Mouse (Mus musculus): ENCODE data around the gene Aaed1. TPM values are rescaled to one million over a fixed set of nuclear protein-coding genes. Genes with fewer than 3 reads are reported as not detected.

Aaed1 gene
- polyA plus RNA-seq, 1 experiment from 2014 or later: 20.9 TPM

Other genes with a start within 250 kb of the Aaed1 start
- not detected in 2 replicates for gene Hsd17b3, start 223.5 kb downstream of the Aaed1 start, polyA plus RNA-seq (2015; fragmentation: Nextera tagmentation; extraction: Ambion mirVana)
- gene Slc35d2, start 183.3 kb downstream of the Aaed1 start, polyA plus RNA-seq (2015; fragmentation: Nextera tagmentation; extraction: Ambion mirVana): 2.5 and 2.6 TPM in 2 replicates
- 4.6 and 6.0 TPM in 2 replicates for gene Zfp367, start 159.5 kb downstream of the Aaed1 start, polyA plus RNA-seq (2015; fragmentation: Nextera tagmentation; extraction: Ambion mirVana)
- 35.0 and 37.3 TPM in 2 replicates for gene Habp4, start 150.9 kb downstream of the Aaed1 start, polyA plus RNA-seq (2015; fragmentation: Nextera tagmentation; extraction: Ambion mirVana)
- gene Cdc14b, start 37.4 kb downstream of the Aaed1 start, polyA plus RNA-seq (2015; fragmentation: Nextera tagmentation; extraction: Ambion mirVana): 3.4 and 4.6 TPM in 2 replicates
- gene Ctsl, start 58.2 kb upstream of the Aaed1 start, polyA plus RNA-seq (2015; fragmentation: Nextera tagmentation; extraction: Ambion mirVana): 169 and 171 TPM in 2 replicates
- gene Cdk20, start 119.6 kb upstream of the Aaed1 start, polyA plus RNA-seq (2015; fragmentation: Nextera tagmentation; extraction: Ambion mirVana): 16.9 and 20.7 TPM in 2 replicates
- not detected in 2 replicates for gene Fam240b, start 185.1 kb upstream of the Aaed1 start, polyA plus RNA-seq (2015; fragmentation: Nextera tagmentation; extraction: Ambion mirVana)

All from neural tube, embryonic 13.5 days (tissue).